Mouse (Mus musculus) mouse embryonic stem cell (cell line): Measurements from ENCODE around the gene A530084C06Rik.

ENCODE experiments used
- in situ Hi-C, 2 experiments: fragments of 300-500 bp; cut with MboI; formaldehyde crosslinking; loops; 1 replicate in 1 of 2; 3 replicates in 1 of 2; pipeline ENCODE4 v1.14.3; 2019 to 2020; ENCODE audit warnings: low sequenced_read_pairs in 2 of 2, low pct_unique_long_range_greater_than_20kb in 1 of 2, mixed read lengths in 1 of 2; ENCODE audit not compliant: unreplicated experiment in 1 of 2

A530084C06Rik gene

DNA sequence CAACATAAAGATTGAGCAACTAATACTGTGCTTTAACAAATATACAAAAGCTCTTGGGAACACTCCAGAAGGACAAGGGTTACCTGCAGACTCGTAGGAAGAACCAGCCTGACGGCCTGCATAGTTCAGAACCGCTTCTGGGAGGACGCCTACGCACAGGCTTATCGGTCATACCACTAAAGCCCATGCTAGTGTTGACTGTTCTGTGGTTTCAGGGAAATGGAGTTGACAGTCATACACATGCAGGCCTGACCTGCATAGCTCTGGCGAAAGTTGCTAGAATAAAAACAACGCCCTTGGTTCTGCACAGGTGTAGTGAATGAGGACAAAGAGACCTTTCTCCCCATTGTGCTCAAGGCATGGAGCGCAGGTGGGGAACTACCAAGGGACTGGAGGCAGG lies 11.5 kb downstream of the A530084C06Rik start:
- in situ Hi-C loops = no loop called here

DNA sequence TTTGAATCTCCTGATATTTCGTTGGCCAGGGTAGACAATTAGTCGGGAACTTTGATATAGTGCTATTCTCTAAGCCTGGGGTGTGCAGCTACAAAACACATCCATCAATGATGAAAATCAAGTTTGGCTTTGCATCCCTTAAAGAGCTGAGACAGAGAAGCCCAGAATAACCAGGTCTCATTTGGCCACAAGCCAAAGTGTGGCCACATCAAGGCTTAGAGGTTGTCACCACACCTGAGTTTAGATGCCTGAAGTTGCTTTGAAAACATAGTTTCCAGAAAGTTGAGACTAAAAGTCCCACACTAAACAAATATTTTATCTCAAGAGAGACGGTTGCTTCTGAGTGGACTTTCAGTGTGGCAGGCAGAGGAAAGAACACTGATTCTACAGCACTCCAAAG lies 11.9 kb downstream of the A530084C06Rik start:
- in situ Hi-C loops = no loop called here

DNA sequence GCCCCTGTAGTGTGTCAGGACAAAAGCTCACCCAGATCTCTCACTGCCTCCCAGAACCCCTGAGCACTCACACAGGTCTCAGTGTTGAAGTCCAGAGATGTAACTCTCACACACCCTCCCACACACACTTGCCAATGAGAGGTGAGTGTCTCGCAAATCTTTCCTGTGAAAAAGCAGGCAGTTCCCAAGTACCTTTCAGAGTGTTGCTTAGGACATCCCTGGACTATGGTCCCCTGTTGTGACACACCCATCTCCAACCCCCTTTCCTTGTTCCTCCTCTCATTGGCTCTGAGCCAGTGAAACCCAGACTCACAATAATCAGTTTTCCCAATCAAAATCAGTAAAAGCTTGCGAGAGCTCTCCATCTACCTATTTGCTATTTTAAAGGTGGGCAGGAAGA lies 12.3 kb downstream of the A530084C06Rik start:
- in situ Hi-C loops = no loop called here

DNA sequence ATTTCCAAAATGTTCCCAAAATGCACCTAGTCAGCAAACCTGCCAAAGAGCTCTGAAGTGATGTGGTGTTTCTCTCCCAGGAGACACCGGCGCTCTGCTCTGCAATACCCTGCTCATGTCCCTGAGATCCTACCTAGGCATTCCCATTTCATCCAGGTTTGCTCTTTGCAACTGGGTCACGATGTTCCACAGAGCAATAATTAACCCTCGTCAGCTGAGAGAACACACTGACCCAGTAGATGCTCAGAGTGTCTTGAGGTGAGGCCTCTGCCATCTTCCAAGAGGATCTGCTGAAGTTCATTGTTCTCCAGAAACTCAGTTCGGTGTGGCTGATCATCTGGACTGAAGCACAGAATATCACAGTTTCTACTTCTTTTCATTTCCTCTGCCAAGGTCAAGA lies 16.1 kb downstream of the A530084C06Rik start:
- in situ Hi-C loops = no loop called here

GRCm38 (mm10) chr13:31534726-31535125 lies 24.4 kb downstream of the A530084C06Rik start:
- in situ Hi-C loops = no loop called here

GRCm38 (mm10) chr13:31531651-31532061 lies 27.5 kb downstream of the A530084C06Rik start:
- in situ Hi-C loops = no loop called here

GRCm38 (mm10) chr13:31531186-31531585 lies 27.9 kb downstream of the A530084C06Rik start:
- in situ Hi-C loops = no loop called here

DNA sequence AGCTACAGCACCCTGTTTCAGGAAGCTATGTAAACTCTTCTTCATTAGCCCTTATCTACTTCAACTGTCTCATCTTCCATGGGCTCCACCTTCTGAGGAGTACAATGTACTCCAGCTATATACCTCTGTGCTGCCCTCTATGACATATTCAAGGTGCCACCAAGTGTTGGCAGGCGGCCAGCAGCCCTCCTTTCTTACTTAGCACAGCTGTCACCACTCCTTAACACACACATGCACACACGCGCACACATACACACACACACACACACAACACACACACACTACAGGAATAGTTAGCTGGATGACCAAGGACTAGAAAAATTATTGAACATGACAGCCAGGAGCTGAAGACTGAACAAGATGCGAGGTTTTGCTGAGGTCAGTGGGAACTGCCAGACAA lies 34.2 kb downstream of the A530084C06Rik start:
- in situ Hi-C loops = no loop called here

GRCm38 (mm10) chr13:31518971-31519370 lies 40.2 kb downstream of the A530084C06Rik start:
- in situ Hi-C loops = no loop called here

DNA sequence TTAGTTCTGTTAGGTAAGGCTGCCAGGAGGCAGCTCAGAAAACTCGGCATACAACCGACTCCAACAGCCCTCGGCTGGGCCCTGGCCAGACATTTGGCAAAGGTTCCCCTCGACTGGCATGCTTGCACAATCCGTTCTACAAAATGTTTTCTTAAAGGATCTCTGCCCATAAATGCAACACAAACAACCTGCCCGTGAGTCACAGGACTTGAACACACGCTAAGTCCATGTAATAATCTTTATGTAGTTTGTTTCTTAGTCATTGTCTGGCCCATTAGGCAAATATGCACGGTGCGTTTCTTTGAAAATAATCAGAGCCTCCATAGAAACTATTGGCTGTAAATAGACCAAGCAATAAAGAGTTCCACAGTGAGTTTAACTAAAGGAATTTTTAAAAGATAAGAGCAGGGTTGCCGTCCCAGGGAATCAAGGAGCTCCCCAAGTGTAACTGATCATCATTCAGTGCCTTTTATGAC lies 40.7 kb downstream of the A530084C06Rik start:
- in situ Hi-C loops = no loop called here

DNA sequence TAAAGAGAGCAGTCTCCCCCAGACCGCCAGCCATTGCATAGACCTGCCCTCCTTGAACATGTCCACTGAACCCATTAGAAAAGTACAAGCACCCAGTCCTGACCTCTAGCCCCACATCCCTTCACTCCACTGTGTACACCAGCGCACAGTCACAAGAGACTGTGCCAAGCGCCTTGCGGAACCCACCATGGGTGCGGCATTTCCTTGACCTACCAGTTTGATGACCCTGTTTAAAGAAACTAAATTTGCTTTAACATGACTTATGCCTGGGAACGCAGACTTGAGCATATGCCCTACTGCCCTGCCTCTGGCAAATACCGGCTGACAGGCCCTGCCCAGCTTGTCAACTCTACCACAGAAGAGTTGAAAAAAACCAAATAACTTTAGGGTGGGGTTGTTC lies 43.9 kb downstream of the A530084C06Rik start:
- in situ Hi-C loops = no loop called here

DNA sequence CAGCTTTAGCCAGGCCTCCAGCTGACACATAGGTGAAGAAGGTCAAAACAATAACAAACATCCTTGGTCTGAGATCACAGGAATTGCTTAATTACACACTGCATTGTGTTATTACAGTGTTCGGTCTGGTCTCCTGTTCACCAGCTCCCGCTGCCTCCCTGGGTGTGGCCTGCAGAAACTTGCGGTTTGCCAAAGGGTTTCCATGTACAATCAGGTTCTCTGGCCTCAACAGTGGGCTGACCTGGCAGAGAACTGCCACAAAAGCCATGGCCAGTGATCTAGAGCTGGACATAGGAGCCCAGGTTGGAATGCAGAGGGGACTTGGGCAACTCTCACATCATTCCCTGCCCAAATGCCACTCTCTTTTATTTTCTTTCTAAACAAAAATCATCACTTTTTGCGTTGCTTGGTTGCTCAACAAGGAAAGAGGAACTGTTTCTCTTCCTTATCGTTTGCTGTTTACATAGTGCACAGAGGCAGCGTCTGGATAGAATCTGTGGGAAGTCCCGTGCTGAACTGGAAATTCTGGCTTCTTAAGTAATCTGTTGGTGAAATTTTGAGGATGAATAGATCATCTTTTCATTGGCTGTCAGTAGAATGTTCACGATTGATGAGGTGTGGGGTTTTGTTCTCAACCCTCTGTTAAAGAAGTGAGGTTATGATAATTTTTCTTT lies 52.5 kb downstream of the A530084C06Rik start:
- in situ Hi-C loops = no loop called here
